Mouse (Mus musculus) lung, embryonic 16.5 days (tissue): Measurements from ENCODE around the gene Tnfaip8l1. TPM values are rescaled to one million over a fixed set of nuclear protein-coding genes. Genes with fewer than 3 reads are reported as not detected.

Experiments
- ATAC-seq: fragments of 200-750 bp; cut with Nextera tagmentation; 2 replicates; pipeline ENCODE4 v1.8.0; 2017; ENCODE audit warnings: low read depth, mild to moderate bottlenecking, moderate library complexity
- H3K27ac ChIP-seq: fragments of 300-500 bp; sonication (generic); 2 replicates; pipeline ENCODE4 v1.5.1; 2014; ENCODE audit warnings: mild to moderate bottlenecking, control low read depth, low read length
- H3K27me3 ChIP-seq: fragments of 300-500 bp; sonication (generic); 2 replicates; pipeline ENCODE4 v1.6.1; 2014; ENCODE audit warnings: low read depth, low read length, mixed read lengths; ENCODE audit not compliant: control insufficient read depth, insufficient read depth
- H3K36me3 ChIP-seq: fragments of 300-500 bp; sonication (generic); 2 replicates; pipeline ENCODE4 v1.6.1; 2014; ENCODE audit warnings: low read length; ENCODE audit not compliant: control insufficient read depth, insufficient read depth
- H3K4me1 ChIP-seq: fragments of 300-500 bp; sonication (generic); replicated peaks from 2 replicates; pipeline ENCODE4 v1.6.1; 2014; ENCODE audit warnings: low read length, mixed read lengths; ENCODE audit not compliant: control insufficient read depth, insufficient read depth
- H3K4me2 ChIP-seq: fragments of 300-500 bp; sonication (generic); 2 replicates; pipeline ENCODE4 v1.6.1; 2014; ENCODE audit warnings: low read depth, low read length, control low read depth
- H3K4me3 ChIP-seq: fragments of 300-500 bp; sonication (generic); 2 replicates; pipeline ENCODE4 v1.5.1; 2014; ENCODE audit warnings: mild to moderate bottlenecking, low read length, control low read depth
- H3K9ac ChIP-seq: fragments of 300-500 bp; sonication (generic); 2 replicates; pipeline ENCODE4 v1.6.1; 2014; ENCODE audit warnings: low read length, control low read depth
- H3K9me3 ChIP-seq: fragments of 300-500 bp; sonication (generic); 2 replicates; pipeline ENCODE4 v1.6.1; 2016; ENCODE audit warnings: low read length; ENCODE audit not compliant: control insufficient read depth
- WGBS: fragments of 180-500 bp; shearing (Covaris S2); extraction: QIAGEN DNeasy Blood & Tissue Kit; methylation state at CpG from one replicate; pipeline ENCODE4 v1.1.7; 2014; 5-methylcytosine and 5-hydroxymethylcytosine counted together
- polyA plus RNA-seq: library from polyadenylated mRNA; unstranded; fragments of >200 nt; fragmentation: Nextera tagmentation; extraction: Ambion mirVana; gene quantifications from 2 replicates; pipeline ENCODE4 v1.2.1, GENCODE M21; 2015

Tnfaip8l1 gene
- polyA plus RNA-seq, 1 experiment from 2014 or later = 15.5 TPM

DNA sequence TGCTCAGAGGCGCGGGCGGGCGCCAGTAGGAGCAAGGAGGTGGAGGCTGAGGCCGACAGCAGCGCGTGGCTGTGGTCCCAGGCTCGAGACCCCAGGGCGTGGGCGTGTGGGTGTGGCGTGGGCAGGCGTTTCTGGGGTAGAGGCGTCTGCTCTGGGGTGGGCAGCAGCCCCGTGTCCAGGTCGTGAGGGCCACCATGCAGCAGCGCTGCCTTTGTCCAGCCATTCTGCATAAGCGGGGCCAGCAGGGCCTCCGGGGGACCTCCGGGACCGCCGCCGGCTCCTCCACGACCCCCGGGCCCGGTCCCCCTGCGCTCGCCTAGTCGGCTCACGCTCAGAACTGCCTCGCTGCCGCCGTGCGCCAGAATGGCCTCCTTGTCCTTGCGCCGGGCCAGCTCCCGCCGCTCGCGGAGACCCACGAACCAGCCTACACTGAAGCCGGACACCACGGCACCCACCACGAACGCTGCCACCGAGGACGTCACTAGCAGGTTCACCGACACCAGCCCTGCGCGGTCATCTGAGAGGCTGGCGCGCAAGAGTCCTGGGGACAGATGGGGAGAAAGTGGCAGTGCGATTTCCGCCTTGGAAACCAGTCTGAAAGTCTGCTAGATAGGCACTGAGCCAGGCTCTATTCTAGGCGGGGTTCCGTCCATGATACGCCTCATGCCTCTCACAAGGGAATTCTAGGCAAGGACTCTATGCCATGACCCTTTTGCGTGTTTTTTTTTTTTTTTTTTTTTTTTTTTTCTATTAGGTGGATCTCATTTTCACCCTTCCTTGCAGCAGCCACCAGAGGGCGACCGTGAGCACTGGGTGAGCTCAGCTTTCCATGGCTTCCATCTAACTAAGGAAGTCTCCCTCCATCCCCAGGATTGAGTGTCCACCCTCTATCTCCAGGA lies 37.7 kb upstream of the Tnfaip8l1 start:
- Histone ChIP-seq H3K4me2 (peak overlapping the region; percentile 76), H3K4me3 (peak overlapping the region; percentile 47), H3K27ac (no peak overlapping the region), H3K9ac (peak overlapping the region; percentile 59), H3K36me3 (no peaks in the 10 kb centered on the region), H3K27me3 (peaks cover 41% of the 10 kb centered on the region), H3K9me3 (peaks cover 8% of the 10 kb centered on the region), H3K4me1 (peaks cover 14% of the 10 kb centered on the region)
- 0 out of 2 replicates have a peak, but pooled peaks have one; percentile 15 for ATAC-seq
- WGBS = 8% methylated on average over 50 of the region's 59 CpGs

DNA sequence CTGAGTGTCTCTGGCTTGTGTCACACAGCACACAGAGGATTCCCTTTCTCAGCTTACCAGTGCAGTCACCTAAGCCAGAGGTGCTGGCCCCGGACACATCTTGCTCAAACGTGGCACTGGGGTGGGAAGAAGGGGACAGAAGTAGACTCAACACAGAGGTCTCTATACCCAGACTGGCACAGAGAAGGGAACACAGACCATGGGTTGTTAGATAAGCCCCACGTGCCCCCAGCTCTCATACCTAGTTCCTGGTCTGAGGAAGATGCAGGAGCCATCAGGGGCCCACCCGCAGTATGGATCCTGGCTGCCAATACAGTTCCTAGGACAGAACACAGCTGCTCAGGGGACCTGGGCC lies 37.0 kb upstream of the Tnfaip8l1 start:
- H3K9ac ChIP-seq = no peak overlapping the region
- H3K9me3 ChIP-seq = peaks cover 8% of the 10 kb centered on the region
- H3K27ac ChIP-seq = no peak overlapping the region
- H3K4me1 ChIP-seq = peaks cover 8% of the 10 kb centered on the region
- no peak overlapping the region for H3K4me2 ChIP-seq
- peaks cover 35% of the 10 kb centered on the region for H3K27me3 ChIP-seq
- 79% methylated on average over 4 of the region's 4 CpGs for WGBS
- no peak for ATAC-seq
- H3K36me3 ChIP-seq = no peaks in the 10 kb centered on the region
- no peak overlapping the region for H3K4me3 ChIP-seq

DNA sequence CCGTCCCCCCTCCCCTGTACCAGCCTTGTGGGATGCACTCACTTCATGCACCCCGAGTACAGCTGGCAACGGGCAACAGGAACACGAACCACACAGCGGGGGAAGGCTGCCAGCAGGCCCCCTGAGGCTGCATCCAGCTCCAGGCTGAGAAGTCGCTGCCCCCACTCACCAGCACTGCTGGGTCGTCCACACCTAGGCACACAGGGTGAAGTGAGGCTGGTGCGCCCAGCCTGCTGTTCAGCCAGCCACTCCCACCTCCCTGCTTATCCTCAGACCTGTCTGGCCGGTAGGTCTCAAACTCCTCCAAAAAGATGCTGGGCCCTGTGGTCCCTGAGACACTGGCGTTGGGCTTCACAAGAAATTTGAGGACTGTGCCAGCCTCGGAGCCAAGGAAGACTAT lies 36.1 kb upstream of the Tnfaip8l1 start:
- Histone ChIP-seq H3K27ac (no peak overlapping the region), H3K9ac (no peak overlapping the region), H3K4me3 (no peak overlapping the region), H3K27me3 (peaks cover 25% of the 10 kb centered on the region), H3K36me3 (no peaks in the 10 kb centered on the region), H3K4me2 (no peak overlapping the region), H3K9me3 (peaks cover 8% of the 10 kb centered on the region), H3K4me1 (peaks cover 8% of the 10 kb centered on the region)
- no peak for ATAC-seq
- 64% methylated on average over 11 of the region's 11 CpGs for whole genome bisulfite sequencing

DNA sequence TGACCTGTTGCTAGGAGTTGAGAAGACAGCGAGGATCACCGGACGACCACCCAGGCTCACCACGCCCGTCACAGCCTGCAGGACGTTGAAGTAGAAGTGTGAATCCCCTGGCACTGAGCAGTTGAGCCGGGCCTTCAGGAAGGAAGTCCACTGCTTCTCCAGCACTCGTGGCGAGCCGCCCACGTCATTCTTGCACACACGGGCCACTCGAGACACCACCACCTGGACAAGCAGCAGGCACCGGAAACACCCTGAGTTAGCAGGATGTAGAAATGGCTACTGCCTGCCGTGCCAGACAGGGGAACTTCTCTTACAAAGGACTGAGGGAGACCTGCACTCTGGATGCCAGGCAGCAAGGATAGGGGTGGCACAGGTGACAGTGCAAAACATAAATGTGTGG lies 34.0 kb upstream of the Tnfaip8l1 start:
- WGBS = 63% methylated on average over 15 of the region's 15 CpGs
- H3K27ac ChIP-seq = no peak overlapping the region
- H3K27me3 ChIP-seq = peaks cover 13% of the 10 kb centered on the region
- H3K36me3 ChIP-seq = no peaks in the 10 kb centered on the region
- no peaks in the 10 kb centered on the region for H3K9me3 ChIP-seq
- H3K4me2 ChIP-seq = no peak overlapping the region
- no peak overlapping the region for H3K9ac ChIP-seq
- no peak overlapping the region for H3K4me3 ChIP-seq
- ATAC-seq = no peak
- peaks cover 8% of the 10 kb centered on the region for H3K4me1 ChIP-seq

DNA sequence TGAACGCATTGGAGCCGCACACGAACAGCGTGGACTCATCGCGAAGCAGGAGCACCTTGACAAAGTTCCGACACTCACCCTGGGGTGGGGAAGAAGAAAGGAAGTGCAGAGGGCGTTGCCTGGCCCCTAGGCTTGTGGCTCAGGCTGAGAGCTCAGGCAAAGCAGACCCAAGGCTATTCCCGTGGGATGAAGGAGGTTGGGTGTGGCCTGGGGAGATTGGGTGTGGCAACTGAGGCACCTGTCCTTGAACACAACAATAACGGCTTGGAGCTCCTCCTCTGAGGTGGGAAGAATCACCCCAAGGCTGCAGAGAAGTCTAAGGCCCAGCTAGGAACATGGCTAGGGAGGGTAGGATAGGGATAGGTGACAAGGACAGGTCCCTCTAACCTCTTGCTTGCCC lies 31.1 kb upstream of the Tnfaip8l1 start:
- H3K36me3 ChIP-seq = no peaks in the 10 kb centered on the region
- peaks cover 12% of the 10 kb centered on the region for H3K4me1 ChIP-seq
- no peaks in the 10 kb centered on the region for H3K9me3 ChIP-seq
- H3K4me3 ChIP-seq = no peak overlapping the region
- no peak for ATAC-seq
- H3K27me3 ChIP-seq = no peaks in the 10 kb centered on the region
- WGBS = 85% methylated on average over 10 of the region's 10 CpGs
- no peak overlapping the region for H3K27ac ChIP-seq
- H3K4me2 ChIP-seq = no peak overlapping the region
- H3K9ac ChIP-seq = no peak overlapping the region

DNA sequence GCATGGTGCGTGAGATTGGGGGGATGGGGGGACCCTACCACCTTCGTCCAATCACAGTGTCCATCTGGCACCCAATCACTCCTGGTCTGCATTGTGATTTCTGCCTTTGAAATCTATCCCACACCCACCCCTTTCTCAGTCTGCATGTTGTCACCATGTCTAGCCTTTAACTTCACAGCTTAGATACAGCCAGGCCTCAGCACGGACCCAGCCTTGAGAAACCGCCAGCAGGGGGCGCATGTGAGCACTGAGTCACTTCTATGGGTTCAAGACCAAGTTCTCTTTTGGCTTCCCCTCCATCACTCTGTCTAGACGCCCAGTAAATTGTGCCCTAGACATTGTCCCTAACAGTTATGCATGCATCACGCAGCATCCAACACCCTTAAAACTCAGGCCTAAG lies 30.5 kb upstream of the Tnfaip8l1 start:
- Histone ChIP-seq H3K9ac (no peak overlapping the region), H3K36me3 (no peaks in the 10 kb centered on the region), H3K27me3 (no peaks in the 10 kb centered on the region), H3K4me2 (no peak overlapping the region), H3K4me1 (peaks cover 12% of the 10 kb centered on the region), H3K9me3 (no peaks in the 10 kb centered on the region), H3K27ac (no peak overlapping the region), H3K4me3 (no peak overlapping the region)
- no peak for ATAC-seq
- WGBS = 40% methylated on average over 7 of the region's 7 CpGs

DNA sequence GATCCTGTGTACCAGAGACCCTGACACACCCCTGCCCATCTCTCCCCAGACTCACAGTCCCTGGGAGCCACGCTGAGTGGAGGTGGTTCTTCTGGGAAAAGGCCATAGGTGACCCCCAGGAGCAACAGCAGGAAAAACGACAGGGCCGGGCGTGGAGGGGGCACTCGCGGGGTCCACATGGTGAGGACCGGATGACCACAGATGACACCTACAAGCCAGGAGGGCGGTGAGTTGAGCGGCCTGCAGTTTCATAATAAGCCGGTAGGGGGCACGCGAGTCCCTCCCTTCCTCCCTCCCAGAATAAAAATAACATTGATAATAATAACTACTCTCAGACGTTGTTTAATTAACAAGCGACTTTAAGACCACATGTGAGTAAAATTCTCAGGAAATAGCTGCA lies 29.6 kb upstream of the Tnfaip8l1 start:
- peak overlapping the region; percentile 25 for H3K4me2 ChIP-seq
- H3K9me3 ChIP-seq = no peaks in the 10 kb centered on the region
- 0 out of 2 replicates have a peak overlapping the region, but pooled peaks have one; percentile 5 for H3K9ac ChIP-seq
- H3K27ac ChIP-seq = no peak overlapping the region
- 0 out of 2 replicates have a peak overlapping the region, but pooled peaks have one; percentile 7 for H3K4me3 ChIP-seq
- WGBS = 5% methylated on average over 14 of the region's 14 CpGs
- ATAC-seq = no peak
- H3K36me3 ChIP-seq = no peaks in the 10 kb centered on the region
- H3K4me1 ChIP-seq = peaks cover 12% of the 10 kb centered on the region
- no peaks in the 10 kb centered on the region for H3K27me3 ChIP-seq

DNA sequence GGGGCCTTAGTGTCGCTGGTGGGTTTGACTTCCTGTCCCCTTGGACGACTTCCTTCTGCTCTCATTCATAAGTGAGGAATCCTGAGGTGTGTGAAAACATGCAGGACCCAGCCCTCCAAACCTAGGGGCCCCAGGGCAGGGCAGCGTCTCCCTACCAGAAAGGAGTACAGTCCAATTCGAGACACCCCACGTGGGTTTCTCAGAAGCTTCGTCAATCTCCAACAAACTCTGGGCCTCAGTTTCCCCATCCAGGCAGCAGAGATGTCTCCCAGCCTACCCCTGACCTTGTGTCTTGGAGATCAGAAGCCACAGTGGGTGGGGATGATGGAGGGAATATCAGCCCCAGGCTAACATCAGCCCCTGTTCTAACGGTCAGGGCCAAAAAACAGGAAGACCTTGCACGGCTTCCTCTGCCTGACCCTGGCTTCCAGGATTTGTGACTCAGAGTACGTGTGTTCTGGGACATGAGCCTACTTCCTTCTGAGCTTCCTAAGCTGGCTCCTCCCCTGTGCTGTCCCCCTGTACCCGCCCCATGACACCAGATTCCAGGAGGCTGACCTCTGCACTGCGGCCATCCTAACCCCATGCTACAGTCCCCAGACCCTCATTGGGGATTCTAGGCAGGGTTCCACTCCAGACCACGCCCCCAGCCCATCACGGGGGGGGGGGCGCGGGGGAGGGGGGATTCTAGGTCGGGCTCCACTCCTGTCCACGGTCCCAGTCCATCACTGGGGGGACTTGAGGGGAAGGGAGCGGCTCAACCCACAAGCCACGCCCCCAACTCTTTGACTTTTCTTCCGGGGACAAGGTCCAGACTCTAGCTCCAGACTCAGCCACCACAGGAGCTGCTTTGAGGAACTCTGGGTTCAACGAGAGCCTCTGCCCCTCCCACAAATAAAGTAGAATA lies 28.6 kb upstream of the Tnfaip8l1 start:
- ATAC-seq = peak; percentile 84
- Histone ChIP-seq H3K36me3 (no peaks in the 10 kb centered on the region), H3K9me3 (no peaks in the 10 kb centered on the region), H3K4me3 (peak overlapping the region; percentile 40), H3K9ac (peak overlapping the region; percentile 55), H3K27ac (peak overlapping the region; percentile 91), H3K4me1 (peaks cover 13% of the 10 kb centered on the region), H3K27me3 (peaks cover 2% of the 10 kb centered on the region; the same call in 1 of the 2 replicates), H3K4me2 (peak overlapping the region; percentile 66)
- 13% methylated on average over 20 of the region's 21 CpGs for WGBS

DNA sequence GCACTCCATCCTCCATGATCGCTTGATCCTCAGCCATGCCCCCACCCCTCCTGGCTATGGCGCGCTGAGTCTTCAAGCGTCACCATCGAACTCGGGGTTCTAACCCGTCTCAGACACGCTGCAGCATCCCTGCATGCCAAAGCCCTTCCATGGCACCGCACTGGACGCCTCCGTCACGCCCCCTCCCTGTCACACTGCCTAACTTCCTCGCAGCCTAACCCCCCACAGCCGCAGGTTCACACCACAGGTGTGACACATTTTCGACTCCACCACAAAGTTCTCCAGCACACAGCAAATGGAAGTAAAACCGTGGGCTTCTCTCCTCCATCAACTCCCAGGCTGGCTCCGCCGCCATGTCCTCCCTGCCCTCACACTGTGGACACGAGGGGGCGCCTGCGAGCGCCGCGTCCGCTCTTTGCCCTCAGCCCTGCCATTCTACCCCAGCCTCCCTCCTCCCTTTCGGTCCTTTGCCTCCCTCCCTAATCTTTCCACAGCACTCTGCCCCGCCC lies 27.8 kb upstream of the Tnfaip8l1 start:
- peaks cover 10% of the 10 kb centered on the region for H3K27me3 ChIP-seq
- peak overlapping the region; percentile 91 for H3K27ac ChIP-seq
- peak; percentile 39 for ATAC-seq
- H3K4me1 ChIP-seq = peaks cover 16% of the 10 kb centered on the region
- WGBS = 2% methylated on average over 27 of the region's 27 CpGs
- peak overlapping the region; percentile 66 for H3K4me2 ChIP-seq
- H3K9ac ChIP-seq = peak overlapping the region; percentile 48
- peak overlapping the region; percentile 40 for H3K4me3 ChIP-seq
- no peaks in the 10 kb centered on the region for H3K9me3 ChIP-seq
- H3K36me3 ChIP-seq = no peaks in the 10 kb centered on the region
